Mouse (Mus musculus) kidney, embryonic 16.5 days (tissue): ENCODE measurements around the gene Ptdss2. TPM values are rescaled to one million over a fixed set of nuclear protein-coding genes. Genes with fewer than 3 reads are reported as not detected.
A peak's percentile ranks its signal among the peaks of the same experiment; 100 is the strongest.

Experiments
- ATAC-seq: fragments of 200-750 bp; cut with Nextera tagmentation; 2 replicates; pipeline ENCODE4 v1.8.0; 2017; ENCODE audit warnings: moderate TSS enrichment; ENCODE audit not compliant: low FRiP score, low TSS enrichment
- H3K27ac ChIP-seq: fragments of 300-500 bp; sonication (generic); 2 replicates; pipeline ENCODE4 v1.5.1; 2014; ENCODE audit warnings: low read length
- H3K27me3 ChIP-seq: fragments of 300-500 bp; sonication (generic); 2 replicates; pipeline ENCODE4 v1.6.1; 2014; ENCODE audit warnings: low read length, control low read depth, mixed read lengths; ENCODE audit not compliant: insufficient read depth
- H3K36me3 ChIP-seq: fragments of 300-500 bp; sonication (generic); 2 replicates; pipeline ENCODE4 v1.6.1; 2014; ENCODE audit warnings: low read length, control low read depth, mixed read lengths; ENCODE audit not compliant: insufficient read depth
- H3K4me1 ChIP-seq: fragments of 300-500 bp; sonication (generic); 2 replicates; pipeline ENCODE4 v1.6.1; 2014; ENCODE audit warnings: low read length, control low read depth, mixed read lengths; ENCODE audit not compliant: insufficient read depth
- H3K4me2 ChIP-seq: fragments of 300-500 bp; sonication (generic); replicated peaks from 2 replicates; pipeline ENCODE4 v1.6.1; 2014; ENCODE audit warnings: low read depth, low read length
- H3K4me3 ChIP-seq: fragments of 300-500 bp; sonication (generic); 2 replicates; pipeline ENCODE4 v1.5.1; 2014; ENCODE audit warnings: mild to moderate bottlenecking, low read length
- H3K9ac ChIP-seq: fragments of 300-500 bp; sonication (generic); replicated peaks from 2 replicates; pipeline ENCODE4 v1.6.1; 2014; ENCODE audit warnings: low read length
- H3K9me3 ChIP-seq: fragments of 300-500 bp; sonication (generic); 2 replicates; pipeline ENCODE4 v1.6.1; 2016; ENCODE audit warnings: low read length, control low read depth
- WGBS: fragments of 180-500 bp; shearing (Covaris S2); extraction: QIAGEN DNeasy Blood & Tissue Kit; methylation state at CpG from one replicate; pipeline ENCODE4 v1.1.7; 2014; 5-methylcytosine and 5-hydroxymethylcytosine counted together
- polyA plus RNA-seq: library from polyadenylated mRNA; unstranded; fragments of >200 nt; fragmentation: Nextera tagmentation; extraction: Ambion mirVana; gene quantifications from 2 replicates; pipeline ENCODE4 v1.2.1, GENCODE M21; 2015

The Ptdss2 gene
- polyA plus RNA-seq, 1 experiment from 2014 or later = 85.5 TPM

DNA sequence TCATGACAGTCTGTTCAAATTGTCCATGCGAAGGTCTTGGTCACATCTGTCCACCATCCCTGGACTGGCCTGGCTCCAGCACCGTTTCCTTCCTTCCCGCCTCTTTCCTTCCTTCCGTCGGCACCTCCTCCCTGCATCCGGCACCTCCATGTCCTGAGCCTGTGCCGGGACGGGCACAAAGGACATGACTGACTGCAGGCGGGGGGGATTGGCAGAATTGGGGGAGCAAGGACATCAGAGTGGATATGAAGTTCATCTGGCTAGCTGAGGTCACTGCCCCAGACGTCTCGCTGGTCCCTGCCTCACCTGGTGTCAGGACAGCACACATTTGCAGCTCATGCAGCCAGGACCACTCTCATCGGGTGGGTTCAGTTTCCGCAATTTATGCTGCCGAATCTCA, 68.9 kb downstream of the Ptdss2 start:
- H3K27ac ChIP-seq = no peak overlapping the region; the same call in 1 of the 2 replicates
- no peak overlapping the region for H3K4me2 ChIP-seq
- ATAC-seq = no peak

DNA sequence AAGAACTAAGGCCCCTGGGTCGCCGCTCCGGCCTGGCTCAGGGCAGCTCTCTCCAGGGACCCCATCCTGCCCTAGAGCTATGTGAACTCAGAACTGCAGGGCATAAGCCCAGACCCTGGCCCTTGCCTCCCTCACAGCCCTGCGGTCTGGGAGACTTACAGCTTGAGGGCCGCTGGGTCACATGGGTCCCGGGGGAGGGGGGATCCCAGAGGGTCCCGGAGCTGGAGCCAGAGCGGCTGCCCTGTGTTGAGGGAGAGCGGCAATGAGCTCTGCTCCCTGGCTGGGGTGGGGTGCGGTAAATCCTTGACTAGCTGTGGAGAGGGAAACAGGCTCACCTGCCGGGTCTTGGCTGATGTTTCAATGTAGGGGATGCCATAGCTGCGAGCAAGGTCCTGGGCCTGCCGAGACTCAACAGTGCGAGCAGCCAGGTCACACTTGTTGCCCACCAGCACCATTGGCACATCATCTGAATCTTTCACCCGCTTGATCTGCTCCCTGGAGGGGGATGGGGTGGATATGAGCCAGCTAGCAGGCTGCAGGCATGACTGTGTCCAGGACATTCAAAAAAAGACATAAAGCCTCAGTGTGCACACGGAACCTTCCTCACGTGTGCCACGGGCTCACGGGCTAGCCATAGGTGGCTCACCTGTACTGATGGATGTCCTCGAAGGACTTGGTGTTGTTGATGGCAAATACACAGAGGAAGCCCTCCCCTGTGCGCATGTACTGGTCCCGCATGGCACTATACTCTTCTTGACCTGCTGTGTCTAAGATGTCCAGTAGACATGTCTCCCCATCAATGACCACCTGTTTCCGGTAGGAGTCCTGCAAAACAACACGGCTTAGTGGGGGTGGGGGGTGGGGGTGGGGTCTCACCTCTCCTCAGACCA, 69.9 kb downstream of the Ptdss2 start:
- H3K4me2 ChIP-seq = peak overlapping the region; percentile 97
- no peak overlapping the region for H3K27ac ChIP-seq
- H3K27me3 ChIP-seq = no peaks in the 10 kb centered on the region
- H3K9ac ChIP-seq = peak overlapping the region; percentile 17; the same call in 1 of the 2 replicates
- H3K4me1 ChIP-seq = peaks cover 25% of the 10 kb centered on the region
- no peak for ATAC-seq
- H3K36me3 ChIP-seq = peaks cover 34% of the 10 kb centered on the region
- H3K9me3 ChIP-seq = no peaks in the 10 kb centered on the region
- 87% methylated on average over 24 of the region's 24 CpGs for WGBS
- no peak overlapping the region; the same call in 1 of the 2 replicates for H3K4me3 ChIP-seq

More for the DNA sequence above, 68.9 kb downstream of the Ptdss2 start:
- peaks cover 25% of the 10 kb centered on the region for H3K4me1 ChIP-seq
- WGBS = 75% methylated on average over 14 of the region's 14 CpGs
- no peaks in the 10 kb centered on the region for H3K9me3 ChIP-seq
- no peak overlapping the region for H3K9ac ChIP-seq
- H3K27me3 ChIP-seq = no peaks in the 10 kb centered on the region
- peaks cover 34% of the 10 kb centered on the region for H3K36me3 ChIP-seq
- H3K4me3 ChIP-seq = no peak overlapping the region

DNA sequence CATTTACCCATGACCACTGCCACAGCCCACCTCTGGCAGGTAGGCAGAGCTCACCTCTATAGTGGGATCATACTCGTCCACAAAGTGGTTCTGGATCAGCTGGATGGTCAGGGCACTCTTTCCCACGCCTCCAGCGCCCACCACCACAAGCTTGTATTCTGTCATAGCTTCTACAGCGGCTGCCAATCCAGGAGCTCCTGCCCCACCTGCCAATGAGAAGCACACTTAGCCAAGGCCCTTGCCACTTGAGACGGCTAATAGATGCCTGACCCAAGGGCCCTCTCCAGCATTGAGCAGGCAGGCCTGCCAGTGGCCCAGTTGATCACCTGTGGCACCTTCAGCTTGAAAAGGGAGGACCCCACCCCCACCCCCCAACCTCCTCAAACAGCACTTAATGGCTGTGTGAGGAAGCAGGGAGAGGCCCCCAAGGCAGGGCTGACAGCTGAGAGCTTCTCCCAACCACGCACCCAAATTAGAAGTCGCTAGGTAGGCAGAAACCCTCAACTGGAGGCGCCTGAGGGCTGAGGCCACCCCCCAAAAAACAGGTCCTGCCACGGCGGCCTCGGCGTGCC, 70.7 kb downstream of the Ptdss2 start:
- H3K4me3 ChIP-seq = peak overlapping the region; percentile 90
- peaks cover 34% of the 10 kb centered on the region for H3K36me3 ChIP-seq
- 25% methylated on average over 12 of the region's 12 CpGs for WGBS
- peaks cover 25% of the 10 kb centered on the region for H3K4me1 ChIP-seq
- peak overlapping the region; percentile 95 for H3K9ac ChIP-seq
- ATAC-seq = no peak
- H3K9me3 ChIP-seq = no peaks in the 10 kb centered on the region
- no peaks in the 10 kb centered on the region for H3K27me3 ChIP-seq
- H3K4me2 ChIP-seq = peak overlapping the region; percentile 97
- peak overlapping the region; percentile 83 for H3K27ac ChIP-seq

DNA sequence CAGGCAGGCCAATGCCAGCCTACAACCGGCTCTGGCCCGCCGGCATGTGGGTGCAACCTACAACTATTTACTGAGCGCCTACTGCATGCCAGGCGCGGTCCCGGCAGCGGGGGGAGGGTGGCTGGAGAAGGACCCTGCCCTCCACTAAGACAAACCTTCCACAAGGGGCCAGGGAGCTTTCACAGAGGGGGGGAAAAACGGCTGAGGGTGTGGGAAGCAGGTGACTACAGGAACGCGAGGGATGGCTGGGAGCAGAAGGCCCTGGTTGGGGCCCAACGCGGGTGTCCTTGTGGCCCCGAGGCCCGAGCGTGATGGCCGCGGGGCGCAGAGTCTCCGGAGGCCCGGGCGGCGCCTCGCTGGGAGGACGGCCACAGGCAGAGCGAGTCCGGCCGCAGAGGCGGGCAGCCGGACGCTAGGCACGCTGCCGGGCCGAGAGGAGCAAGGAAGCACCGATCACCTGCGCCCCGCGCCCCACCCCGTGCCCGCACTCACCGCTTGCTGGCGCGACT, 71.2 kb downstream of the Ptdss2 start:
- Histone ChIP-seq H3K9me3 (no peaks in the 10 kb centered on the region), H3K4me2 (peak overlapping the region; percentile 97), H3K36me3 (peaks cover 34% of the 10 kb centered on the region), H3K9ac (peak overlapping the region; percentile 95), H3K4me1 (peaks cover 25% of the 10 kb centered on the region), H3K27ac (peak overlapping the region; percentile 83), H3K27me3 (no peaks in the 10 kb centered on the region), H3K4me3 (peak overlapping the region; percentile 90)
- 2% methylated on average over 41 of the region's 43 CpGs for WGBS
- ATAC-seq = peak; percentile 52; the same call in 1 of the 2 replicates

DNA sequence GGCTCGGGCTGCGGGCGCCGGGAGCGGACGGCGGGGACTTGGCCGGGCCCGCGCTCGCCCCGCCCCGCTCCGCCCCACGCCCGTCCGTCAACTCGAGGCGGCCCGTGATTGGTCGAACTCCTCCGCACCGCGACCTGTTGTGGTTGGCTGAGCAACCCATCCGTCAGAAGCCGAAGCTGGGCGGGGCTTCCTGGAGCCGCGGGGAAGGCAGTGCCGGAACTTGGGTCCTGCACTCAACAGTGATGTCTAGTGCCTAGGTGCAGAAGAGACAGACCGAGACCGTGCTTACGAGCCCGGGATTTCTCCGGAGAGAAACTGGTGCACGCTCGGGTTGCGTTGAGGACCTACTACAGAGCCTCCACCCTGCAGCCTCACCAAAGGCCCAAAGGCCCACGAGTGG, 71.8 kb downstream of the Ptdss2 start, which contains the start of the genes Hras and Lrrc56:
Gene Hras (minus strand): TSS at position 58 of the 400 bp plus-strand sequence.
Gene Lrrc56 (plus strand): TSS at position 210 of the 400 bp plus-strand sequence.
- peak within 1 kb of the TSS; percentile 95 for H3K9ac ChIP-seq
- no peaks in the 10 kb centered on the region for H3K27me3 ChIP-seq
- peak; percentile 94 for ATAC-seq
- peak within 1 kb of the TSS; percentile 83 for H3K27ac ChIP-seq
- peaks cover 33% of the 10 kb centered on the region for H3K36me3 ChIP-seq
- under 1% methylated on average over 39 of the region's 39 CpGs for WGBS
- H3K4me2 ChIP-seq = peak within 1 kb of the TSS; percentile 97
- H3K4me3 ChIP-seq = peak within 1 kb of the TSS; percentile 90
- peaks cover 25% of the 10 kb centered on the region for H3K4me1 ChIP-seq
- no peaks in the 10 kb centered on the region for H3K9me3 ChIP-seq

DNA sequence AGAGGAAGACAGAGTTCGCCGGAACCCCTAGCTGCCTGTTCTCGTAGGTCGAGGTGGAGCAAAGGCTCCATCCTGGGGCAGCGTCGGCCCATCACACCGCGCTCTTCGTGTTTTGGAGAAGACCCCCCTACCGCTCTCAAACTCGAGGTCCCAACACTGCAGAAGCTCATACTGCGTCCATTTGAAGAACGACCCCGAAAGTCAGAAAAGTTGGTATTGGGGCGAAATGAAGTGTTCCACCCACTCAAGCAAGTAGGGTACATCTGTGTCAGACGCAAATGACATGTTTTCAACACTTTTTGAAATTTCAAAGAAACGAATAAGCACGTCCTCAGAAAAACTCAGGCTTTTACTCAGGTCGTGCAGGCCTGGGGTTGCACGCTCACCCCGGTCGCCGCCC, 72.2 kb downstream of the Ptdss2 start:
- Histone ChIP-seq H3K9ac (peak overlapping the region; percentile 70), H3K9me3 (no peaks in the 10 kb centered on the region)
- under 1% methylated on average over 23 of the region's 23 CpGs for WGBS

DNA sequence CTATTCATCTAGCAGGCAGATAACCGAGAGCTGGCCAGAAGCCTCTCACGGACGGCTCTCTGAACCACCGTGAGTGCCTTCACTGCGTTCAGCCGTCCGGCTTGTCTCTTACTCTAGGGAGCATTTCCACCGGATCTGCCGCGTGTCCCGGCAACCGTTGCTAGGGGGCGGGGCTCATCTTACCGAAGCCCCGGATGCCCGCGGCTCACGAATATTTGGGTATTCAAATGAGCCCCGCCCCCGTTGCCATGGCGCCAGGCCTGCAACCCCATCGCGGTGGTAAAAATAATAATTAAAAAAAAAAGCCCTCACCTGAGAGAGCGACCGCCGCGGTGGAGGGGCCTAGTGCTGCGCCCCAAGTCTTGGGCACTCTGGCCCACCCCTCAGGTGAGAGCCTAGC, 72.6 kb downstream of the Ptdss2 start:
- Histone ChIP-seq H3K9me3 (no peaks in the 10 kb centered on the region), H3K36me3 (peaks cover 25% of the 10 kb centered on the region), H3K27ac (peak overlapping the region; percentile 83), H3K4me1 (peaks cover 25% of the 10 kb centered on the region), H3K4me3 (peak overlapping the region; percentile 90), H3K4me2 (peak overlapping the region; percentile 97), H3K9ac (peak overlapping the region; percentile 70), H3K27me3 (no peaks in the 10 kb centered on the region)
- WGBS = under 1% methylated on average over 28 of the region's 28 CpGs
- peak; percentile 21; the same call in 1 of the 2 replicates for ATAC-seq

More for the DNA sequence above, 72.2 kb downstream of the Ptdss2 start:
- Histone ChIP-seq H3K36me3 (peaks cover 29% of the 10 kb centered on the region), H3K4me3 (peak overlapping the region; percentile 90), H3K4me2 (peak overlapping the region; percentile 97), H3K4me1 (peaks cover 25% of the 10 kb centered on the region), H3K27me3 (no peaks in the 10 kb centered on the region), H3K27ac (peak overlapping the region; percentile 83)
- ATAC-seq = no peak

DNA sequence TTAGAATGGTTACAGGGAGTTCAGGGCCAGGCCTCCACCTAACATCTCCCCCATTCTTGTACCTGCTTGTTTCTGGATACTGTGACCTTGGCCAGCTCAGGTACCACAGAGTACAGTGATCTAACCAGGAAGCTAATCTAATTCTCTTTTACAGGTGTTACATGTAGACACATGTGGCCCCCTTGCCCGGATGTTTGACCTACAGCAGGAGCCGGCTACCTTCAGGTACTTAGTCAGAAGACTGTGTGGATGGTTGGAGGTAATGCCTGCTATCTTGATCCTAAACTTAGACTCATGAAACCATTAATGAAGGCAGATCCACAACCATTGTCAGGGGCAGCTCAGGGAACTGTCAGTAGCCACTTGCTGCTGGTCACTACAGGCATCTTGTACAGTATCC, 73.6 kb downstream of the Ptdss2 start:
- Histone ChIP-seq H3K4me1 (peaks cover 25% of the 10 kb centered on the region), H3K9me3 (no peaks in the 10 kb centered on the region), H3K4me3 (no peak overlapping the region; the same call in 1 of the 2 replicates), H3K9ac (no peak overlapping the region), H3K27ac (no peak overlapping the region), H3K4me2 (peak overlapping the region; percentile 97), H3K36me3 (peaks cover 15% of the 10 kb centered on the region), H3K27me3 (no peaks in the 10 kb centered on the region)
- WGBS = 89% methylated on average over 2 of the region's 2 CpGs
- no peak for ATAC-seq

DNA sequence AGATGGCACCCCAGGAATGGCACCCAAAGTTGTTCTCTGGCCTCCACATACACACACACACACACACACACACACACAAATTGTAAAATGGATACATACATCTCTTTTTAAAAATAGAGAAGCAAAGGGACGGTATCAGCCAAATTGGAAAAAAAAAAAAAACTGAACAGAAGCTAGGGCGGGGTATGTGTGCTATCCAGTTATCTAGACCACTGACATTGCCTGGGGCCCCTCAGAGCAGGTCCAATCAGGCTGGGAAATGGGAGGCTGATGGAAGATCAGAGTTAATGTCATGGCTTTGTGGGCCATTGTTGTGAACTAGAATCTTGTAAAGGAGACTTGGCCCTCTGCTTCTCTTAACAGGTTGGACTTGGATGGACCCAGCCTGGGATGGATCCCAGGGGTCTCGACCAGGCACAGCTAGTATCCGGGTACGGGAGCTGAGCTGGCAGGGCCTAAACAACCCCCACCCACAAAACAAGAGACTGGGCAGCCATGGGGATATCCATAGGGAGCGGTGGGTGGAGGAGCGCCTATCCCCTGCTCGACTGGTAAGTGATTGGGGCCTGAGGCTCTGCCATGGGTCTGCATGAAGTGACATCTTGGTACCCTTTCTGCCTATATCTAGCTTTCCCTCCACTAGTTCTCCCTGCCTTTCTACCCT, 74.6 kb downstream of the Ptdss2 start:
- Histone ChIP-seq H3K4me2 (no peak overlapping the region), H3K36me3 (peaks cover 5% of the 10 kb centered on the region), H3K9me3 (no peaks in the 10 kb centered on the region), H3K27ac (no peak overlapping the region), H3K4me1 (peaks cover 23% of the 10 kb centered on the region), H3K9ac (no peak overlapping the region), H3K4me3 (no peak overlapping the region), H3K27me3 (no peaks in the 10 kb centered on the region)
- ATAC-seq = no peak
- 94% methylated on average over 8 of the region's 8 CpGs for WGBS
